Mouse (Mus musculus) neural tube, embryonic 11.5 days (tissue): ENCODE measurements around the gene Ccdc6. TPM values are rescaled to one million over a fixed set of nuclear protein-coding genes. Genes with fewer than 3 reads are reported as not detected.

Experiments used
- ATAC-seq: fragments of 200-750 bp; cut with Nextera tagmentation; 2 replicates; pipeline ENCODE4 v1.8.0; 2017; ENCODE audit warnings: moderate number of reproducible peaks, mild to moderate bottlenecking, moderate TSS enrichment, moderate library complexity; ENCODE audit not compliant: insufficient read depth, low FRiP score, low TSS enrichment
- DNase-seq: peaks from one replicate; pipeline ENCODE4 v3.0.0-alpha.2; 2015; ENCODE audit warnings: low spot score
- H3K27ac ChIP-seq: fragments of 300-500 bp; sonication (generic); 2 replicates; pipeline ENCODE4 v1.5.1; 2014; ENCODE audit warnings: low read depth, mild to moderate bottlenecking, low read length
- H3K27me3 ChIP-seq: fragments of 300-500 bp; sonication (generic); 2 replicates; pipeline ENCODE4 v1.6.1; 2014; ENCODE audit warnings: mild to moderate bottlenecking, low read length, mixed read lengths; ENCODE audit not compliant: control insufficient read depth, insufficient read depth
- H3K36me3 ChIP-seq: fragments of 300-500 bp; sonication (generic); 2 replicates; pipeline ENCODE4 v1.6.1; 2014; ENCODE audit warnings: mild to moderate bottlenecking, low read length, moderate library complexity, mixed read lengths; ENCODE audit not compliant: control insufficient read depth, insufficient read depth
- H3K4me1 ChIP-seq: fragments of 300-500 bp; sonication (generic); 2 replicates; pipeline ENCODE4 v1.6.1; 2014; ENCODE audit warnings: low read length, mixed read lengths; ENCODE audit not compliant: control insufficient read depth, insufficient read depth
- H3K4me2 ChIP-seq: fragments of 300-500 bp; sonication (generic); 2 replicates; pipeline ENCODE4 v1.6.1; 2014; ENCODE audit warnings: low read depth, mild to moderate bottlenecking, moderate library complexity
- H3K4me3 ChIP-seq: fragments of 300-500 bp; sonication (generic); 2 replicates; pipeline ENCODE4 v1.5.1; 2014; ENCODE audit warnings: low read depth, low read length
- H3K9ac ChIP-seq: fragments of 300-500 bp; sonication (generic); 2 replicates; pipeline ENCODE4 v1.6.1; 2014; ENCODE audit warnings: mild to moderate bottlenecking, low read length
- H3K9me3 ChIP-seq: fragments of 300-500 bp; sonication (generic); 2 replicates; pipeline ENCODE4 v1.6.1; 2016; ENCODE audit warnings: low read length; ENCODE audit not compliant: control insufficient read depth
- whole genome bisulfite sequencing: fragments of 180-500 bp; shearing (Covaris S2); extraction: QIAGEN DNeasy Blood & Tissue Kit; methylation state at CpG from one replicate; pipeline ENCODE4 v1.1.7; 2014; 5-methylcytosine and 5-hydroxymethylcytosine counted together
- polyA plus RNA-seq: library from polyadenylated mRNA; unstranded; fragments of >200 nt; fragmentation: Nextera tagmentation; extraction: Ambion mirVana; gene quantifications from 2 replicates; pipeline ENCODE4 v1.2.1, GENCODE M21; 2014

Gene Ccdc6
- polyA plus RNA-seq, 1 experiment from 2014 or later = 21.6 TPM

- no peak overlapping the region for H3K9ac ChIP-seq
- no peaks in the 10 kb centered on the region for H3K36me3 ChIP-seq
- ATAC-seq (no peak), DNase-seq (no peak)
- no peak overlapping the region for H3K4me3 ChIP-seq
- no peaks in the 10 kb centered on the region for H3K27me3 ChIP-seq
- no peaks in the 10 kb centered on the region for H3K9me3 ChIP-seq
- no peak overlapping the region for H3K27ac ChIP-seq
- no peak overlapping the region for H3K4me2 ChIP-seq
- H3K4me1 ChIP-seq = no peaks in the 10 kb centered on the region
- 77% methylated on average over 6 of the region's 6 CpGs for WGBS
These were observed 35.8 kb downstream of the Ccdc6 start for GRCm38 (mm10) chr10:70132714-70133113.

GRCm38 (mm10) chr10:70133188-70133587, 36.3 kb downstream of the Ccdc6 start:
- ATAC-seq (no peak), DNase-seq (no peak)
- WGBS = 76% methylated on average over 6 of the region's 6 CpGs
- Histone ChIP-seq H3K4me1 (no peaks in the 10 kb centered on the region), H3K9me3 (no peaks in the 10 kb centered on the region), H3K27ac (no peak overlapping the region), H3K4me3 (no peak overlapping the region), H3K9ac (no peak overlapping the region), H3K27me3 (no peaks in the 10 kb centered on the region), H3K4me2 (no peak overlapping the region), H3K36me3 (no peaks in the 10 kb centered on the region)

DNA sequence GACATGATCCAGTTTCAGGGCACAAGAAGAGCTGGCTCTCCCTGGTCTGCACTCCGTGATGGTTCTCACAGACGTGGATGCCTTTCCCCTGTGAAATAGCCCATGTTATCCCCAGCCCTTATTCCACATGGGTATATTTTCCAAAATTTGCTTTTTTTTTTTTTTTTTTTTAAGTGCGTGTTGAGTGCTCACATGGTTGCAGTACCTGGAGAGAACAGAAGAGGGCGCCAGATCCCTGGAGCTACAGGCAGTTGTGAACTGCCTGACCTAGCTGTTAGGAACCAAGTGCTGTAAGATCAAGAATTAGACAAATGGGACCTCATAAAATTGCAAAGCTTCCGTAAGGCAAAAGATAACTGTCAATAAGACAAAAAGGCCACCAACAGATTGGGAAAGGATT, 38.8 kb downstream of the Ccdc6 start:
- H3K27me3 ChIP-seq = no peaks in the 10 kb centered on the region
- no peak overlapping the region for H3K4me3 ChIP-seq
- H3K27ac ChIP-seq = no peak overlapping the region
- 88% methylated on average over 5 of the region's 5 CpGs for WGBS
- DNase-seq (no peak), ATAC-seq (no peak)
- H3K4me2 ChIP-seq = no peak overlapping the region
- H3K9ac ChIP-seq = no peak overlapping the region
- H3K4me1 ChIP-seq = peaks cover 2% of the 10 kb centered on the region; the same call in 1 of the 2 replicates
- no peaks in the 10 kb centered on the region for H3K9me3 ChIP-seq
- H3K36me3 ChIP-seq = no peaks in the 10 kb centered on the region

DNA sequence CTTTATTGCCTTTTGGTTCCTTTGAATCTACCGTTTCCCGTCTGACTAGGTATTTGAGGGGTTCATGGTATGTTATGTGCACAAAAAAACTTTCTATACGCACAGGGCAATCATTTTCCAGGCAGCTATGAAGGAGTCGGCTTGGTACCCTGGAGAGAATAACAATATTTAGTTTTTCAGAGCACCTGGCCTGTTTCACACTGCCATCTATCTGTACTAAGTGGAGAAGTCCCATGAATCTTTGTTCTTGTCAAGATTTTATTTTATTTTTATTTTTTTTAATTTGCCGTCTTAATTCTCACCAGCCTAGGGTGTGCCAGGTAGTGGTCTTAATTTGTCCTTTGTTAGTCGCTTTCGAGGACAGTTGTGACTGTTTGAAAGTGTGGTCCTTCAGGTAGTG, 40.7 kb downstream of the Ccdc6 start:
- no peak for ATAC-seq
- Histone ChIP-seq H3K4me1 (peaks cover 2% of the 10 kb centered on the region; the same call in 1 of the 2 replicates), H3K4me3 (no peak overlapping the region), H3K27me3 (no peaks in the 10 kb centered on the region), H3K36me3 (0 out of 2 replicates have a peak, but pooled peaks cover 2% of the 10 kb centered on the region), H3K27ac (no peak overlapping the region), H3K9me3 (no peaks in the 10 kb centered on the region), H3K9ac (no peak overlapping the region), H3K4me2 (no peak overlapping the region)
- WGBS = 87% methylated on average over 7 of the region's 7 CpGs
- DNase-seq = no peak

DNA sequence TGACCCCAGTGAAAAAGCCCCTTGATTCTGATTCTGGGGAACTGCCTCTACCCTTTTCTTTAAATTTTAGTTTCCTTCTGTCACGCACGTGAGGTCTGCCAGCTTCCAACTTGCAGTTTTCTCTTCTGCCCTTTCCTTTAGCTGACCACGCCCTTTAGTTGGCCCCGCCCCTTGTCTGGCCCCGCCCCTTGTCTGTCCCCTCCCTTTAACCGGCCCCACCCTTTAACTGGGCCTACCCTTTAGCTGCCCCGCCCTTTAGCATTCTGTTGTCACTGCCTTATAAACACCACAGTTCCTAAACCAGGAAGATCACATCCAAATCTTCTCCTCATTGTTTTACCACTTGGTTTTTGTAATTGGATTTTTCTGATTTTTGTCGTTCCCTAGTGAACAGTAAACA, 41.2 kb downstream of the Ccdc6 start:
- H3K4me1 ChIP-seq = peaks cover 2% of the 10 kb centered on the region; the same call in 1 of the 2 replicates
- H3K9me3 ChIP-seq = no peaks in the 10 kb centered on the region
- no peak overlapping the region for H3K4me2 ChIP-seq
- no peaks in the 10 kb centered on the region for H3K27me3 ChIP-seq
- H3K4me3 ChIP-seq = no peak overlapping the region
- H3K27ac ChIP-seq = no peak overlapping the region
- H3K9ac ChIP-seq = no peak overlapping the region
- peaks cover 2% of the 10 kb centered on the region; the same call in 1 of the 2 replicates for H3K36me3 ChIP-seq
- ATAC-seq (no peak), DNase-seq (no peak)
- 73% methylated on average over 8 of the region's 8 CpGs for WGBS

- no peak overlapping the region for H3K9ac ChIP-seq
- no peak overlapping the region for H3K4me3 ChIP-seq
- no peak overlapping the region for H3K4me2 ChIP-seq
- H3K27me3 ChIP-seq = no peaks in the 10 kb centered on the region
- H3K36me3 ChIP-seq = peaks cover 2% of the 10 kb centered on the region; the same call in 1 of the 2 replicates
- 0 out of 2 replicates have a peak overlapping the region, but pooled peaks have one; percentile 39 for H3K27ac ChIP-seq
- ATAC-seq (peak; percentile 65; the same call in 1 of the 2 replicates), DNase-seq (no peak)
- no peaks in the 10 kb centered on the region for H3K9me3 ChIP-seq
- 59% methylated on average over 6 of the region's 6 CpGs for WGBS
- peaks cover 2% of the 10 kb centered on the region; the same call in 1 of the 2 replicates for H3K4me1 ChIP-seq
These were observed 42.4 kb downstream of the Ccdc6 start for GRCm38 (mm10) chr10:70139368-70139767.

DNA sequence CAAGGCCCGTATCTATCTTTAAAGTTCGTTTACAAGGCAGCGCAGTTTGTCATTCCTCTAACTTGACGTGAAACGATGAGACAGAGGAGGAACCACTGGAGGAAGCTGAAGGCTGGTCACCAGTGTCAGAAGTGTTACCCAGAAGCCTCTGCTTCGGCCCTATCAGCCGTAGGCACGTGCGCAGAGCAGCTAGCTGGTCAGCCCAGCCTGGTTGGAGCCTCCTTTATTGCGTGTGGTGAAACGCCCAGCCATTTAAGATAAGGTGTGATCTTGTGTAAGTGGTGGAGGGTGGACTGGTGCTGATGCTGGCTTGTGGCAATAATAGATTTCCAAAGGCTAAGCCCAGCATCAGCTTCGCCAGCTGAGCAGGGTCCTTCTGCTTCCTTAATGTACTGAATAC, 43.5 kb downstream of the Ccdc6 start:
- Histone ChIP-seq H3K36me3 (peaks cover 3% of the 10 kb centered on the region; the same call in 1 of the 2 replicates), H3K4me3 (no peak overlapping the region), H3K27ac (no peak overlapping the region), H3K9me3 (no peaks in the 10 kb centered on the region), H3K27me3 (no peaks in the 10 kb centered on the region), H3K9ac (no peak overlapping the region), H3K4me2 (no peak overlapping the region), H3K4me1 (peaks cover 2% of the 10 kb centered on the region; the same call in 1 of the 2 replicates)
- no peak for DNase-seq
- WGBS = 92% methylated on average over 12 of the region's 12 CpGs
- no peak for ATAC-seq

DNA sequence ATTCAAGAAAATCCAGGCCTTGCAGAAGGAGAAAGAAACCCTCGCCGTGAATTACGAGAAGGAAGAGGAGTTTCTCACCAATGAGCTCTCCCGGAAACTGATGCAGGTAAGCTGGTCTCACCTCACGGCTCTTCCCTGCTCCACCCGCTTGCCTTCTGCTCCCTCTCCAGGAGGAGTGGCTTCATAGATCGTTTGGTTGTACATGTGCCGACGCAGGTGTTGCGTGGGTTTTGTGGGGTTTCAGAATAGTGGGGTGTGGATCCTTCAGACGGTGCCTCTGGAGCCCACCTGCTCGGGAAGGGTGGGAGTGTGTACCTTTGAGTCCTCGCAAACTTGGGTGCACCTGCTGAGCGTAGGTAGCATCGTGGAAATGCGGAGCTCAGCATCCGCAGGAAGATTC, 45.7 kb downstream of the Ccdc6 start:
- H3K4me1 ChIP-seq = peaks cover 2% of the 10 kb centered on the region; the same call in 1 of the 2 replicates
- no peak overlapping the region for H3K4me2 ChIP-seq
- DNase-seq (no peak), ATAC-seq (no peak)
- peaks cover 6% of the 10 kb centered on the region; the same call in 1 of the 2 replicates for H3K36me3 ChIP-seq
- H3K27me3 ChIP-seq = no peaks in the 10 kb centered on the region
- WGBS = 94% methylated on average over 17 of the region's 17 CpGs
- no peaks in the 10 kb centered on the region for H3K9me3 ChIP-seq
- no peak overlapping the region for H3K9ac ChIP-seq
- H3K27ac ChIP-seq = no peak overlapping the region
- H3K4me3 ChIP-seq = no peak overlapping the region

DNA sequence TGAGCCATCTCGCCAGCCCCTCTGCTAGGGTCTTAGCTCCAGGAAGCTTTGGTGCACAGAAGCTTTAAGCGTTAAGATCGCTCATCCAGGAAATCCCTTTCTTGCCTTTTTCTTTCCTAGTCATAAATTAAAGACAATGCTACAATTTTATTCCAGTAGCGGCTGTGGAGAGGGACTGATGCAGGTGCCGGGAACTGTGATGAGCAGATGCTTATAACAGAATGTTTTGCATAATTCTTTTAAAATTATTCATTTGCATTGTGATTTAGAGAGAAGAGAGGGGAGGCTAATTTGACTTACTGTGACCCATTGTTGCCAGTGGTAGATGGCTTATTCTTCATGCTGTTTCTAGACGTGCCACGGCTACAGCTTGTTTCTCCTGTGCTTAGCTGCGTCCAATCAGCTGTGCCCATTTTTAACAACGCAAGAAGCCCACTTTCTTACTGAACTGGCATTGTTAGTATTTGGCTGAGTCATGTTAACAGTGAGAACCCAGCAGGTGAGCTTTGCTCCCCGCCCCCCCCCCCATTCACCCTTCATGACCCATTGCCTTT, 47.2 kb downstream of the Ccdc6 start:
- Histone ChIP-seq H3K4me2 (no peak overlapping the region), H3K9ac (no peak overlapping the region), H3K9me3 (no peaks in the 10 kb centered on the region), H3K27ac (no peak overlapping the region), H3K27me3 (no peaks in the 10 kb centered on the region), H3K36me3 (peaks cover 6% of the 10 kb centered on the region; the same call in 1 of the 2 replicates), H3K4me3 (no peak overlapping the region), H3K4me1 (peaks cover 4% of the 10 kb centered on the region; the same call in 1 of the 2 replicates)
- 65% methylated on average over 10 of the region's 10 CpGs for WGBS
- DNase-seq = no peak
- ATAC-seq = 0 out of 2 replicates have a peak, but pooled peaks have one; percentile 53
